In genomic region chr6:97207085-97207484, GRCm38 (mm10) we compare ENCODE assay signal across 21 mouse cellular contexts. TPM values are rescaled to one million over a fixed set of nuclear protein-coding genes. Genes with fewer than 3 reads are reported as not detected.
DNase-seq lines count a peak whose midpoint lies in the region; ATAC-seq and TF ChIP-seq lines count a peak whose summit lies in the region.
"Had no signal": no experiment of that assay in that cellular context is flagged by ENCODE, and none has a peak within 500 bp of the region (broad histone marks: within the 10 kb centered on the region; RNA-seq: fewer than 3 reads in every experiment).

No protein-coding gene starts in this region.

- peak overlapping the region; percentile 99; the same call in 1 of the 2 replicates for H3K27ac ChIP-seq in gastrocnemius, adult 2 months
- H3K27ac ChIP-seq in liver, embryonic 15.5 days (replicated peaks), result peak overlapping the region; percentile 38; the same call in 1 of the 2 replicates
- no peak overlapping the region for H3K27ac ChIP-seq in hindbrain, embryonic 10.5 days

- H3K9me3 ChIP-seq in liver, embryonic 15.5 days (replicated peaks), result no peaks in the 10 kb centered on the region
- H3K9me3 ChIP-seq in hindbrain, embryonic 10.5 days, result no peaks in the 10 kb centered on the region

- H3K9ac ChIP-seq in liver, embryonic 15.5 days, result no peak overlapping the region

- intact Hi-C loops in gastrocnemius, adult 2 months (cut with DNase I), result no loop called here

- peaks cover 73% of the 10 kb centered on the region for H3K4me1 ChIP-seq in liver, embryonic 15.5 days (replicated peaks)
- peaks cover 40% of the 10 kb centered on the region for H3K4me1 ChIP-seq in hindbrain, embryonic 10.5 days (replicated peaks)

- DNase-seq in gastrocnemius, adult 2 months, result no peak
- no peak for DNase-seq in gastrocnemius, postnatal 25 days
- DNase-seq in 3T3-L1 (ENCODE audit: low read depth, low spot score), result peak; percentile 66
- peak; percentile 33 for DNase-seq in MN1 (ENCODE audit: low spot score)
- DNase-seq in embryo, embryonic 10.5 days (ENCODE audit: low spot score), result no peak
- no peak for DNase-seq in hindbrain, embryonic 10.5 days (ENCODE audit: low spot score)
- DNase-seq: adrenal gland, adult 8-10 months; cerebellum, postnatal 14 days; embryo, embryonic 11 days; kidney, adult 18-20 months; kidney, postnatal 14 days; left cerebral cortex, postnatal 4 days; lung, postnatal 10 days; midbrain, embryonic 14.5 days; spleen, adult 18-20 months; thymus, postnatal 25 days had no signal

- H3K36me3 ChIP-seq in liver, embryonic 15.5 days (replicated peaks), result 0 out of 2 replicates have a peak, but pooled peaks cover 1% of the 10 kb centered on the region
- H3K36me3 ChIP-seq in hindbrain, embryonic 10.5 days, result no peaks in the 10 kb centered on the region

- no peaks in the 10 kb centered on the region for H3K27me3 ChIP-seq in liver, embryonic 15.5 days
- H3K27me3 ChIP-seq in hindbrain, embryonic 10.5 days (ENCODE audit: insufficient read depth, poor library complexity, severe bottlenecking), result peaks cover 3% of the 10 kb centered on the region; the same call in 1 of the 2 replicates

- 43% methylated on average over 4 of the region's 4 CpGs for WGBS in liver, embryonic 15.5 days (ENCODE audit: insufficient replicate concordance)
- WGBS in hindbrain, embryonic 10.5 days, result 76% methylated on average over 4 of the region's 4 CpGs

- no peak overlapping the region for H3K4me3 ChIP-seq in gastrocnemius, adult 2 months
- H3K4me3 ChIP-seq in liver, embryonic 15.5 days (replicated peaks), result no peak overlapping the region
- no peak overlapping the region for H3K4me3 ChIP-seq in hindbrain, embryonic 10.5 days

- no peak overlapping the region for H3K4me2 ChIP-seq in liver, embryonic 15.5 days
- H3K4me2 ChIP-seq: heart, embryonic 11.5 days had no signal

- ATAC-seq in liver, embryonic 15.5 days (ENCODE audit: insufficient read depth), result no peak
- ATAC-seq: forebrain, embryonic 16.5 days had no signal

- no peak for TF ChIP-seq CTCF in gastrocnemius, adult 2 months (IDR thresholded peaks at IDR 0.05)

RNA-seq across cellular contexts. Expression of gene Uba3, which starts 1.6 kb away (rescaled TPM):
- total RNA-seq in gastrocnemius, adult 2 months (2021), result 10 to 100 TPM; 32.7 to 43.1 TPM
- total RNA-seq in gastrocnemius, postnatal 25 days (2021), result 10 to 100 TPM; 34.1 to 35.3 TPM
- polyA plus RNA-seq in liver, embryonic 15.5 days (2015; fragmentation: Nextera tagmentation; extraction: Ambion mirVana), result 23.4 and 26.0 TPM in 2 replicates
- polyA plus RNA-seq in hindbrain, embryonic 10.5 days (2016; fragmentation: Nextera tagmentation; extraction: Ambion mirVana), result 79.4 and 83.4 TPM in 2 replicates

RNA-seq across cellular contexts. Expression of gene Arl6ip5, which starts 3.4 kb away (rescaled TPM):
- total RNA-seq in gastrocnemius, adult 2 months (2021), result 100 to 1,000 TPM; 117 to 173 TPM
- total RNA-seq in gastrocnemius, postnatal 25 days (2021), result 100 to 1,000 TPM; 132 to 165 TPM
- 33.5 and 34.6 TPM in 2 replicates for polyA plus RNA-seq in liver, embryonic 15.5 days (2015; fragmentation: Nextera tagmentation; extraction: Ambion mirVana)
- polyA plus RNA-seq in hindbrain, embryonic 10.5 days (2016; fragmentation: Nextera tagmentation; extraction: Ambion mirVana), result 42.4 and 65.4 TPM in 2 replicates

RNA-seq across cellular contexts. Expression of gene Tmf1, which starts 28.2 kb away (rescaled TPM):
- 10 to 100 TPM; 46.7 to 50.5 TPM for total RNA-seq in gastrocnemius, adult 2 months (2021)
- total RNA-seq in gastrocnemius, postnatal 25 days (2021), result 10 to 100 TPM; 35.7 to 40.0 TPM
- polyA plus RNA-seq in liver, embryonic 15.5 days (2015; fragmentation: Nextera tagmentation; extraction: Ambion mirVana), result 12.5 and 13.2 TPM in 2 replicates
- 20.7 and 24.4 TPM in 2 replicates for polyA plus RNA-seq in hindbrain, embryonic 10.5 days (2016; fragmentation: Nextera tagmentation; extraction: Ambion mirVana)

RNA-seq across cellular contexts. Expression of gene Lmod3, which starts 45.5 kb away (rescaled TPM):
- 100 to 1,000 TPM in 1 of 2 experiments, 10 to 100 TPM in 1; 95.4 to 186 TPM for total RNA-seq in gastrocnemius, adult 2 months (2021)
- total RNA-seq in gastrocnemius, postnatal 25 days (2021), result 100 to 1,000 TPM; 143 to 148 TPM
- polyA plus RNA-seq in liver, embryonic 15.5 days (2015; fragmentation: Nextera tagmentation; extraction: Ambion mirVana), result 0.26 and 0.47 TPM in 2 replicates
- polyA plus RNA-seq in hindbrain, embryonic 10.5 days (2016; fragmentation: Nextera tagmentation; extraction: Ambion mirVana), result not detected in 2 replicates
- total RNA-seq: left cerebral cortex, adult 18-20 months; megakaryocyte progenitor cell, adult 5-6 weeks had no signal
- polyA plus RNA-seq: forebrain, embryonic 16.5 days; midbrain, embryonic 14.5 days had no signal

RNA-seq across cellular contexts. Expression of gene Eogt, which starts 58.1 kb away (rescaled TPM):
- 1 to 10 TPM; 4.2 to 5.4 TPM for total RNA-seq in gastrocnemius, adult 2 months (2021)
- 1 to 10 TPM; 4.1 to 6.0 TPM for total RNA-seq in gastrocnemius, postnatal 25 days (2021)
- polyA plus RNA-seq in liver, embryonic 15.5 days (2015; fragmentation: Nextera tagmentation; extraction: Ambion mirVana), result 1.8 and 2.5 TPM in 2 replicates
- polyA plus RNA-seq in hindbrain, embryonic 10.5 days (2016; fragmentation: Nextera tagmentation; extraction: Ambion mirVana), result 8.7 and 11.0 TPM in 2 replicates

Comparison
In these comparisons a context has a peak if more than half of its experiments do, and no peak if none do; other contexts are left out.
1. DNase-seq: peak in 3T3-L1 (single experiment) and MN1 (single experiment); none in gastrocnemius, adult 2 months (single experiment), gastrocnemius, postnatal 25 days (single experiment), embryo, embryonic 10.5 days (single experiment) and hindbrain, embryonic 10.5 days (single experiment).